Mouse (Mus musculus): ENCODE measurements at regions not wholly inside any gene's neighbourhood (a gene's known extent, or its start where the extent isn't known, plus 50 kb on each side); places are given as distances from the start of the nearest gene placed in this dataset.

- DNase-seq: no peak
- intact Hi-C loops (cut with DNase I): no loop called here
- H3K27ac ChIP-seq: no peak overlapping the region
- H3K4me3 ChIP-seq: no peak overlapping the region
- TF ChIP-seq CTCF (IDR thresholded peaks at IDR 0.05): no peak
Measured at GRCm38 (mm10) chr13:39877361-39878141, 483.7 kb downstream of the Ofcc1 start.

- intact Hi-C loops (cut with DNase I): no loop called here
- DNase-seq: no peak
- Histone ChIP-seq H3K27ac (no peak overlapping the region), H3K4me3 (no peak overlapping the region)
- no peak for TF ChIP-seq CTCF (IDR thresholded peaks at IDR 0.05)
Measured at GRCm38 (mm10) chr13:39852257-39852800, 508.9 kb downstream of the Ofcc1 start.

GRCm38 (mm10) chr13:39849391-39849790, 511.9 kb downstream of the Ofcc1 start:
- H3K27ac ChIP-seq: no peak overlapping the region
- no peak for DNase-seq
- TF ChIP-seq CTCF (IDR thresholded peaks at IDR 0.05): no peak
- no peak overlapping the region for H3K4me3 ChIP-seq
- intact Hi-C loops (cut with DNase I): no loop called here

- H3K4me3 ChIP-seq: no peak overlapping the region
- H3K27ac ChIP-seq: no peak overlapping the region
- no peak for TF ChIP-seq CTCF (IDR thresholded peaks at IDR 0.05)
- no peak for DNase-seq
- intact Hi-C loops (cut with DNase I): no loop called here
Measured at GRCm38 (mm10) chr13:39836053-39836584, 525.1 kb downstream of the Ofcc1 start.

- no peak for DNase-seq
- no peak for TF ChIP-seq CTCF (IDR thresholded peaks at IDR 0.05)
- intact Hi-C loops (cut with DNase I): no loop called here
Measured at GRCm38 (mm10) chr13:39835302-39835701, 525.9 kb downstream of the Ofcc1 start.

GRCm38 (mm10) chr13:39834521-39835245, 526.6 kb downstream of the Ofcc1 start:
- no peak overlapping the region for H3K4me3 ChIP-seq
- DNase-seq: no peak
- no peak overlapping the region for H3K27ac ChIP-seq
- intact Hi-C loops (cut with DNase I): no loop called here
- TF ChIP-seq CTCF (IDR thresholded peaks at IDR 0.05): no peak

More at GRCm38 (mm10) chr13:39835302-39835701, 525.9 kb downstream of the Ofcc1 start:
- H3K27ac ChIP-seq: no peak overlapping the region
- no peak overlapping the region for H3K4me3 ChIP-seq

DNA sequence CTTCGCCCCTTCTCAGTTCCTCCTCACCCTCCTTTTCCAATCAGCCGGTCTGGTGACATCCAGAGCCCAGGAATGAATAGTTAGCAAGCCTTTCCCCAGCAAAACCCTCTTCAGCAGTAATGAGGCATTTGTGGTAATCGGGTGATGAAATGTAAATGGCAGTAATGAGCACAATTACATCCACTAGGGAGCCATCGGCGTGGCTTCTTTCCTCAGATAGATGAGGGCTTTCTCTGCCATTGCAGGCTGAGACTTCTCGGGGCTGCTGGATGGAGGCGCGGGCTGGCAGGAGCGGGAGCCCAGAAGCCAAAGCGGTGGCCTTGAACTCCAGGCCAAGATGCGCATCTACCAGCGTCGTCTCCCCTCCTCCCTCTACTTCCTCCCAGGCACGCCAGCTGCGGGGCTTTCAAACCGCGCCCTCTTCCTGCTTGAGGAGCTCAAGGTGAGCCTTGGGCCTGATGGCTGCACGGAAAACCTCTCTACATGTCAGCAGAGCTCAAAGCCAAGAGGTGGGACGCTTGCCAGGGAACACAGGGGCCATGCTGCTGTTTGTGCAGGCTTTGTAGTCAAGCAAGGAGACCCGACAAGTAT, 537.2 kb downstream of the Ofcc1 start:
- Histone ChIP-seq H3K4me3 (no peak overlapping the region), H3K27ac (no peak overlapping the region)
- peak; percentile 20 for DNase-seq
- intact Hi-C loops (cut with DNase I): no loop called here
- TF ChIP-seq CTCF (IDR thresholded peaks at IDR 0.05): no peak

DNA sequence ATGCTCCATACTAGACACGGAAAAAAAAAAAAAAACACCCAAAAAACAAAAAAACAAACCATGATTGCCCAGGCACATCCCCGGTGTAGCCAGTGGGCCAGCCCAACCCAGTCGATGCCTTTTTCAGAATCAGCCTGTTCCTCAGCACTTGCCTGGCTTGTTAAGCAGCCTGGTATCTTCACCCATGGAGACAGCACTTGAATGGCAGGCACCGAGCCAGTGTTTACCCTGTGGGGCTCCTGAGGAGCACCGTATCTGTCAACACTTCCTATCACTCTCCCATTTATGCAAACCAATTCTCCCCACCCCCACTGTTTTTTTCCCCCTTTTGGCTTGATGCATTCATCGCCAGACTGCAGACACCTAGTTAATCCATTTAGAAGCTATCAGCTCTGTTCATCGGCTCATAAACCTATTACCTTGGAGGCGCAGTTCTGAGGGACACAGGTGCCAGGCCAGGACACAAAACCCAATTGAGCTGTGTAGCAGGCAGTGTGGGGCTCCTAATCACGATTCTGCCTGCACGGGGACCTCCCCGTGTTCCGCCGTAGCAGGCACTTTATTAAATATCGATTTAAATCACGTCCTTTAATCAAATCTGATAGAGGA, 537.8 kb downstream of the Ofcc1 start:
- intact Hi-C loops (cut with DNase I): no loop called here
- Histone ChIP-seq H3K4me3 (no peak overlapping the region), H3K27ac (no peak overlapping the region)
- no peak for TF ChIP-seq CTCF (IDR thresholded peaks at IDR 0.05)
- no peak for DNase-seq

- Histone ChIP-seq H3K4me3 (no peak overlapping the region), H3K27ac (no peak overlapping the region)
- no peak for DNase-seq
- intact Hi-C loops (cut with DNase I): no loop called here
- no peak for TF ChIP-seq CTCF (IDR thresholded peaks at IDR 0.05)
Measured at GRCm38 (mm10) chr13:39774554-39774953, 586.7 kb downstream of the Ofcc1 start.

GRCm38 (mm10) chr13:39774111-39774510, 587.1 kb downstream of the Ofcc1 start:
- no peak for DNase-seq
- Histone ChIP-seq H3K4me3 (no peak overlapping the region), H3K27ac (no peak overlapping the region)
- intact Hi-C loops (cut with DNase I): no loop called here
- TF ChIP-seq CTCF (IDR thresholded peaks at IDR 0.05): no peak

- no peak for TF ChIP-seq CTCF (IDR thresholded peaks at IDR 0.05)
- intact Hi-C loops (cut with DNase I): no loop called here
- no peak overlapping the region for H3K4me3 ChIP-seq
- DNase-seq: no peak
- H3K27ac ChIP-seq: no peak overlapping the region
Measured at GRCm38 (mm10) chr13:39769228-39769627, 592.0 kb downstream of the Ofcc1 start.

- no peak for TF ChIP-seq CTCF (IDR thresholded peaks at IDR 0.05)
- DNase-seq: no peak
- Histone ChIP-seq H3K4me3 (no peak overlapping the region), H3K27ac (no peak overlapping the region)
- intact Hi-C loops (cut with DNase I): no loop called here
Measured at GRCm38 (mm10) chr13:39766897-39767296, 594.4 kb downstream of the Ofcc1 start.
